Mouse (Mus musculus) heart, embryonic 14.5 days (tissue): ENCODE measurements around the gene Ift43. TPM values are rescaled to one million over a fixed set of nuclear protein-coding genes. Genes with fewer than 3 reads are reported as not detected.

Experiments
- ATAC-seq: fragments of 200-750 bp; cut with Nextera tagmentation; 2 replicates; pipeline ENCODE4 v1.8.0; 2017; ENCODE audit warnings: low read depth, moderate TSS enrichment; ENCODE audit not compliant: insufficient number of reproducible peaks, insufficient read depth, low FRiP score
- H3K27ac ChIP-seq, 2 experiments: fragments of 200-500 bp in 1 of 2; fragments of 300-500 bp in 1 of 2; sonication (generic) in 1 of 2; replicated peaks in 1 of 2; 2 replicates each; pipeline ENCODE4 v1.5.1; 2012 to 2014; ENCODE audit warnings: low read depth in 2 of 2, low read length in 2 of 2, control low read depth in 1 of 2, mild to moderate bottlenecking in 1 of 2, mixed read lengths in 1 of 2; ENCODE audit not compliant: control insufficient read depth in 1 of 2, insufficient read depth in 1 of 2
- H3K27me3 ChIP-seq: fragments of 300-500 bp; sonication (generic); 2 replicates; pipeline ENCODE4 v1.6.1; 2014; ENCODE audit warnings: mild to moderate bottlenecking, low read length, control low read depth; ENCODE audit not compliant: control insufficient read depth, insufficient read depth
- H3K36me3 ChIP-seq: fragments of 300-500 bp; sonication (generic); 2 replicates; pipeline ENCODE4 v1.6.1; 2014; ENCODE audit warnings: mild to moderate bottlenecking, control low read depth, low read length, mixed read lengths; ENCODE audit not compliant: control insufficient read depth, insufficient read depth
- H3K4me1 ChIP-seq, 2 experiments: fragments of 200-500 bp in 1 of 2; fragments of 300-500 bp in 1 of 2; sonication (generic) in 1 of 2; 2 replicates each; pipeline ENCODE4 v1.6.1; 2012 to 2014; ENCODE audit warnings: low read length in 2 of 2, control low read depth in 1 of 2, mixed read lengths in 1 of 2; ENCODE audit not compliant: control insufficient read depth in 2 of 2, insufficient read depth in 2 of 2
- H3K4me2 ChIP-seq: fragments of 300-500 bp; sonication (generic); 2 replicates; pipeline ENCODE4 v1.6.1; 2014; ENCODE audit warnings: mild to moderate bottlenecking, low read length
- H3K4me3 ChIP-seq, 2 experiments: fragments of 200-500 bp in 1 of 2; fragments of 300-500 bp in 1 of 2; sonication (generic) in 1 of 2; 2 replicates each; pipeline ENCODE4 v1.5.1; 2012 to 2014; ENCODE audit warnings: low read length in 2 of 2, mild to moderate bottlenecking in 2 of 2, control low read depth in 1 of 2, low read depth in 1 of 2, moderate library complexity in 1 of 2; ENCODE audit not compliant: control insufficient read depth in 1 of 2, insufficient read depth in 1 of 2
- H3K9ac ChIP-seq: fragments of 300-500 bp; sonication (generic); 2 replicates; pipeline ENCODE4 v1.6.1; 2014; ENCODE audit warnings: mild to moderate bottlenecking, low read length
- H3K9me3 ChIP-seq: fragments of 300-500 bp; sonication (generic); 2 replicates; pipeline ENCODE4 v1.6.1; 2016; ENCODE audit warnings: low read length, control low read depth; ENCODE audit not compliant: control insufficient read depth
- WGBS: fragments of 180-500 bp; shearing (Covaris S2); extraction: QIAGEN DNeasy Blood & Tissue Kit; methylation state at CpG from one replicate; pipeline ENCODE4 v1.1.7; 2014; 5-methylcytosine and 5-hydroxymethylcytosine counted together
- polyA plus RNA-seq: library from polyadenylated mRNA; unstranded; fragments of >200 nt; fragmentation: Nextera tagmentation; extraction: Ambion mirVana; gene quantifications from 2 replicates; pipeline ENCODE4 v1.2.1, GENCODE M21; 2014

Ift43 gene
- polyA plus RNA-seq, 1 experiment from 2014 or later, result 142 TPM

DNA sequence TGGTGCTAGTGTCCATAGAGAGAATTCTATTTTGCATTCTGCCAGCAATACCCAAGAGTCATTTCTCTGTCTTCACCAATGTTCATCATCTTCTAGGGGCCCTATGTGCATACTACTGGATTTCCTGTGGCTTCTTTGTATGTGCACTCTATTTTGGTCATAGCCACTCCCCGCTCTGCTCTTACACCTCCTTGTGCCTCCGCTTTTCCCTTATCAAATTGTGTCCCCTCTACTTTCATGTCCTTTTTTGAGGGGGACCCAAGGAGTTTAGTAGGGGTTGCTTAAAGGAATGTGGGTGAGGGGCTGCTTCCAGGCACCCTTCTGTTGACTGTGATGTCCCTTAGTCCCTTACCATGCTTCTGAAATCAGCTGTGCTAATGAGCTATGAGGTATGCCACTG is 35.6 kb upstream of the Ift43 start:
- Histone ChIP-seq H3K27me3 (no peaks in the 10 kb centered on the region), H3K4me1 (peaks cover 0 to 3% of the 10 kb centered on the region in 2 experiments; a peak in 1 of 4 replicates), H3K9me3 (peaks cover 9% of the 10 kb centered on the region; the same call in 1 of the 2 replicates), H3K4me2 (no peak overlapping the region), H3K4me3 (no peak overlapping the region), H3K9ac (no peak overlapping the region), H3K27ac (no peak overlapping the region), H3K36me3 (no peaks in the 10 kb centered on the region)
- 82% methylated on average over 2 of the region's 2 CpGs for WGBS
- no peak for ATAC-seq

GRCm38 (mm10) chr12:86047376-86047775 is 35.0 kb upstream of the Ift43 start:
- 90% methylated on average over 8 of the region's 8 CpGs for WGBS
- no peak for ATAC-seq
- no peak overlapping the region for H3K27ac ChIP-seq

DNA sequence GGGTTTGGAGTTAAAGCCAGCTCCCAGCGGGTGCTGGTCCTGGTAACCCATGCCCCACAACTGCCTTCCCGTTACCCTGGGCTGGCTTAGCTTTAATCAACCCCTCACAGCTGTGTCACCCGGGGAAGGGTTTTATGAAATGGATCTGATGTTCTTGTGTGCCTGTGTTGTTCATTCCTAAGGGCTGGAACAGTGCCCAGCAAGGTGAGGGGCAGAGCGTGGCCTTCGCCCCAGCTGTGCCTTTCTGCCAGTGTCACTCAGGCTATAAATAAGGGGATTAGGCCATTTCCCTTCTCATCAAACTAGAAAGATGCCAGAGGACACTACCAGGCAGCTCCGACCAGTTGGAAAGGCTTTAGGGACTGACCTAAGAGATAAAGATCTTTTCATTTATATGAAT is 32.5 kb upstream of the Ift43 start:
- H3K9ac ChIP-seq, result no peak overlapping the region
- H3K36me3 ChIP-seq, result no peaks in the 10 kb centered on the region; the same call in 1 of the 2 replicates
- H3K9me3 ChIP-seq, result no peaks in the 10 kb centered on the region
- WGBS, result 61% methylated on average over 6 of the region's 6 CpGs
- peaks cover 0 to 3% of the 10 kb centered on the region in 2 experiments; a peak in 1 of 4 replicates for H3K4me1 ChIP-seq
- H3K27me3 ChIP-seq, result no peaks in the 10 kb centered on the region
- no peak overlapping the region for H3K4me2 ChIP-seq
- ATAC-seq, result no peak
- H3K4me3 ChIP-seq, result no peak overlapping the region
- no peak overlapping the region for H3K27ac ChIP-seq

More at GRCm38 (mm10) chr12:86047376-86047775, 35.0 kb upstream of the Ift43 start:
- Histone ChIP-seq H3K9me3 (peaks cover 9% of the 10 kb centered on the region; the same call in 1 of the 2 replicates), H3K4me3 (no peak overlapping the region), H3K4me2 (no peak overlapping the region), H3K4me1 (peaks cover 0 to 3% of the 10 kb centered on the region in 2 experiments; a peak in 1 of 4 replicates), H3K9ac (no peak overlapping the region), H3K36me3 (no peaks in the 10 kb centered on the region), H3K27me3 (no peaks in the 10 kb centered on the region)

DNA sequence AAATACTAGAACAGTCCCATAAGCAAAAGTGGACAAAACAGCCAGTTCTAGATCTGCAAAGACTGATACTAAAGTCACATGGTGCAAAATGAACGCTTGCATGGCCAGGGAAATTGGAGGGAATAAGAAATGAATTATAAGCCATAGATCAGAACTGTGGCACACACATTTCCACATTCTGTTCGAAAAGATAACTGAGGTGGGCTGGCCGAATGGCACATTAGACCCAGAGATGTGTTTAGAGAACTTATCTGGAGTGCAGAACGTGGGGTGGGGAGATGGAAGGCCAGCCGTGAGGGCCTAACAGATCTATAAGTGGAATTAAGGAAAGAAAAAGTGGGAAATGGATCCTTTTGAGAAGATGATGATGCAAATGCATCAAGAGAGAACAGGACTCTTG is 30.9 kb upstream of the Ift43 start:
- no peaks in the 10 kb centered on the region for H3K9me3 ChIP-seq
- no peak overlapping the region for H3K9ac ChIP-seq
- no peak for ATAC-seq
- peaks cover 0 to 3% of the 10 kb centered on the region in 2 experiments; a peak in 1 of 4 replicates for H3K4me1 ChIP-seq
- H3K4me3 ChIP-seq, result no peak overlapping the region
- H3K4me2 ChIP-seq, result no peak overlapping the region
- no peaks in the 10 kb centered on the region for H3K27me3 ChIP-seq
- 80% methylated on average over 5 of the region's 5 CpGs for WGBS
- peaks cover 11% of the 10 kb centered on the region for H3K36me3 ChIP-seq
- no peak overlapping the region for H3K27ac ChIP-seq

DNA sequence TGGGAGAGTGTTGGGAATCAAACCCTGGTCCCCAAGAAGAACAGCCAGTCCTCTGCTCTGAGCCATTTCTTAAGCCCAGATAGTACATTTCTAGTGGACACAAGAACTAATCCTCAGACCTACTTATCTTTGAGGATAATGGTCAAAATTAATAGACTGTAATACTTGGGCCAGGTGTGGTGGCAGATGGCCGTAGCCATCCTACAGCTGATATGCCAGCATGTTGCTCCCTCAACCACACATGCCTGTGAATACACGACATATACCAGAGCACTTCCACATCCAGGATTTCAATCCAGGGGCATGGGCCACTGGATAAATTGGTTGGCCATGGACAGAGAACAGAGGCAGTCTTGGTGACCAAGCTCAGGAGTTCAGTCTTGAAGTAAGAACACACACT is 27.0 kb upstream of the Ift43 start:
- H3K4me3 ChIP-seq, result no peak overlapping the region
- WGBS, result 88% methylated on average over 2 of the region's 2 CpGs
- H3K4me1 ChIP-seq, result no peaks in the 10 kb centered on the region
- H3K27ac ChIP-seq, result no peak overlapping the region
- no peak overlapping the region for H3K4me2 ChIP-seq
- H3K9ac ChIP-seq, result no peak overlapping the region
- no peak for ATAC-seq
- no peaks in the 10 kb centered on the region for H3K9me3 ChIP-seq
- H3K27me3 ChIP-seq, result no peaks in the 10 kb centered on the region
- H3K36me3 ChIP-seq, result peaks cover 38% of the 10 kb centered on the region

DNA sequence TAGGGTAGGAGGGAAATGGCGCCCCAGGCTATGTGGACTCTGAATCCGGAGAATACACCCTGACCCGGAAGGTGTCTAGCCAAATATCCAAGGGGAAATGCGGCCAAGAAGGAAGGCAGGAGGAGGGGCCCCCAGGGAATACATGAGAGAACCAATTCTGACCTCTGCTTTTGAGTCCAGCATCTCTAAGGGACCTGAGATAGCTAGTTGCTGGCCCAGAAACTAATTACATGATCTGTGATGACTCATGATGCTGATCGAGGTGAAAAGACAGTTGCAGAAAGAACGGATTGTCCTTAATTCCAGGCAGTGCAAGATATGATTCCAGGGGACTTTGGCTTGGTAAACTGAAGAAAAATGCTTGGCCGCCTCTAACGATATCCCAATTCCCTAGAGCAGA is 25.4 kb upstream of the Ift43 start:
- ATAC-seq, result no peak
- H3K27ac ChIP-seq, result no peak overlapping the region
- no peaks in the 10 kb centered on the region for H3K4me1 ChIP-seq
- no peaks in the 10 kb centered on the region for H3K27me3 ChIP-seq
- peaks cover 42% of the 10 kb centered on the region for H3K36me3 ChIP-seq
- no peak overlapping the region for H3K9ac ChIP-seq
- H3K4me3 ChIP-seq, result no peak overlapping the region
- WGBS, result 87% methylated on average over 8 of the region's 8 CpGs
- no peak overlapping the region for H3K4me2 ChIP-seq
- no peaks in the 10 kb centered on the region for H3K9me3 ChIP-seq

- Histone ChIP-seq H3K4me1 (no peaks in the 10 kb centered on the region), H3K9me3 (no peaks in the 10 kb centered on the region), H3K4me2 (no peak overlapping the region), H3K4me3 (no peak overlapping the region), H3K9ac (no peak overlapping the region), H3K36me3 (peaks cover 46% of the 10 kb centered on the region), H3K27ac (no peak overlapping the region), H3K27me3 (no peaks in the 10 kb centered on the region)
- WGBS, result 79% methylated on average over 8 of the region's 8 CpGs
- no peak for ATAC-seq
These were observed 24.8 kb upstream of the Ift43 start for GRCm38 (mm10) chr12:86057516-86057915.

DNA sequence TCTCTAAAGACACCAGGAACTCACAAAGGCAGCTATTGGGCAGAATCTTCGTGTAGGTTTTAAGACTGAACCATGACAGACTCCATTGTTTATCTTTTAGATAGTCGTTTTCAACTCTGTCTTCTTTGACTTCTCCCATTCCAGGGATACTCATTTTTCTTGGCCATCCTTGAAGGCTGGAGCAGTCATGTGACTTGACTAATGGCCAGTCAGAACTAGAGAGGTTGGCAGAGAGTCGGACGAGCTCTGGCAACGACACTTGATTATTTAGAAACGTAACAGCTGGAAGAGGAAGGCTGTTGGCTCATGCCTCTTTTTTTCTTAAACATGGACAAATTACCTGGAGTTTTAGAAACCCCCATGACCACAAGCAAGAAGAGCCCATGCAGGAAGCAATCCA is 23.0 kb upstream of the Ift43 start:
- WGBS, result 80% methylated on average over 6 of the region's 6 CpGs
- peaks cover 64% of the 10 kb centered on the region for H3K36me3 ChIP-seq

More for the DNA sequence above, 23.0 kb upstream of the Ift43 start:
- Histone ChIP-seq H3K4me3 (no peak overlapping the region), H3K9ac (no peak overlapping the region), H3K27ac (no peak overlapping the region), H3K4me2 (no peak overlapping the region), H3K4me1 (no peaks in the 10 kb centered on the region), H3K9me3 (no peaks in the 10 kb centered on the region), H3K27me3 (no peaks in the 10 kb centered on the region)
- ATAC-seq, result no peak
